Mouse (Mus musculus) MEL (cell line): ENCODE data around the gene Ccdc40. TPM values are rescaled to one million over a fixed set of nuclear protein-coding genes. Genes with fewer than 3 reads are reported as not detected.

Experiments used
- DNase-seq: peaks from one replicate; pipeline ENCODE4 v3.0.0; 2011; ENCODE audit warnings: low read depth, low spot score
- H3K27ac ChIP-seq: 2 replicates; pipeline ENCODE4 v1.5.1; 2012; ENCODE audit warnings: low read depth, mild to moderate bottlenecking, control low read depth, low read length, moderate library complexity; ENCODE audit not compliant: control insufficient read depth
- H3K27me3 ChIP-seq, 2 experiments: fragments of 150-350 bp in 1 of 2; sonication (generic) in 1 of 2; 2 replicates each; pipeline ENCODE4 v1.6.1; 2012; ENCODE audit warnings: low read length in 2 of 2, mild to moderate bottlenecking in 2 of 2, improper control_type of control experiment in 1 of 2, moderate library complexity in 1 of 2; ENCODE audit not compliant: insufficient read depth in 2 of 2, control insufficient read depth in 1 of 2
- H3K36me3 ChIP-seq, 2 experiments: 2 replicates each; pipeline ENCODE4 v1.6.1; 2012 to 2014; ENCODE audit warnings: low read length in 2 of 2, improper control_type of control experiment in 1 of 2, inconsistent platforms in 1 of 2, mild to moderate bottlenecking in 1 of 2; ENCODE audit not compliant: insufficient read depth in 2 of 2, control insufficient read depth in 1 of 2
- H3K4me1 ChIP-seq, 2 experiments: fragments of 150-350 bp in 1 of 2; sonication (generic) in 1 of 2; 2 replicates each; pipeline ENCODE4 v1.6.1; 2012; ENCODE audit warnings: low read length in 2 of 2, improper control_type of control experiment in 1 of 2, mild to moderate bottlenecking in 1 of 2; ENCODE audit not compliant: insufficient read depth in 2 of 2, control insufficient read depth in 1 of 2
- H3K4me3 ChIP-seq, 2 experiments: fragments of 150-350 bp in 1 of 2; sonication (generic) in 1 of 2; 2 replicates each; pipeline ENCODE4 v1.5.1; 2012; ENCODE audit warnings: low read depth in 2 of 2, low read length in 2 of 2, mild to moderate bottlenecking in 2 of 2, moderate library complexity in 2 of 2, control low read depth in 1 of 2, improper control_type of control experiment in 1 of 2; ENCODE audit not compliant: control insufficient read depth in 1 of 2, insufficient read depth in 1 of 2
- H3K79me2 ChIP-seq: 2 replicates; pipeline ENCODE4 v1.6.1; 2012; ENCODE audit warnings: mild to moderate bottlenecking, low read length, moderate library complexity; ENCODE audit not compliant: control insufficient read depth, poor library complexity, insufficient read depth
- H3K9ac ChIP-seq: 2 replicates; pipeline ENCODE4 v1.6.1; 2012; ENCODE audit warnings: low read depth, mild to moderate bottlenecking, control low read depth, low read length, moderate library complexity; ENCODE audit not compliant: control insufficient read depth, poor library complexity, severe bottlenecking
- H3K9me3 ChIP-seq: fragments of 150-350 bp; sonication (generic); replicated peaks from 2 replicates; pipeline ENCODE4 v1.6.1; 2012; ENCODE audit warnings: mild to moderate bottlenecking, low read length, improper control_type of control experiment, moderate library complexity; ENCODE audit not compliant: insufficient read depth
- CHD2 ChIP-seq: IDR thresholded peaks from 2 replicates; pipeline ENCODE4 v1.6.1; 2011; ENCODE audit warnings: low read length, improper control_type of control experiment
- ELF1 ChIP-seq: IDR thresholded peaks from 2 replicates; pipeline ENCODE4 v1.6.1; 2014; ENCODE audit warnings: low read depth, mild to moderate bottlenecking, inconsistent platforms, low read length, improper control_type of control experiment, moderate library complexity
- HCFC1 ChIP-seq: IDR thresholded peaks from 2 replicates; pipeline ENCODE4 v1.6.1; 2012; ENCODE audit warnings: low read depth, mild to moderate bottlenecking, inconsistent platforms, low read length, improper control_type of control experiment, moderate library complexity
- JUND ChIP-seq: IDR thresholded peaks from 2 replicates; pipeline ENCODE4 v1.6.1; 2011; ENCODE audit warnings: low read depth, mild to moderate bottlenecking, improper control_type of control experiment, low read length
- MAFK ChIP-seq: IDR thresholded peaks from 2 replicates; pipeline ENCODE4 v1.6.1; 2011; ENCODE audit warnings: low read depth, mild to moderate bottlenecking, low read length, improper control_type of control experiment, borderline replicate concordance
- MEF2A ChIP-seq: IDR thresholded peaks from 2 replicates; pipeline ENCODE4 v1.6.1; 2014; ENCODE audit warnings: low read depth, mild to moderate bottlenecking, inconsistent platforms, low read length, improper control_type of control experiment; ENCODE audit not compliant: poor library complexity, insufficient replicate concordance, severe bottlenecking; ENCODE audit errors: extremely low read depth
- MXI1 ChIP-seq: IDR thresholded peaks from 2 replicates; pipeline ENCODE4 v1.6.1; 2011; ENCODE audit warnings: mild to moderate bottlenecking, low read depth, low read length, improper control_type of control experiment
- MYB ChIP-seq: IDR thresholded peaks from 2 replicates; pipeline ENCODE4 v1.6.1; 2011; ENCODE audit warnings: mild to moderate bottlenecking, low read depth, low read length, improper control_type of control experiment
- MYC ChIP-seq: IDR thresholded peaks from 2 replicates; pipeline ENCODE4 v1.6.1; 2011; ENCODE audit warnings: low read depth, mild to moderate bottlenecking, low read length, improper control_type of control experiment, moderate library complexity
- NELFE ChIP-seq: IDR thresholded peaks from 2 replicates; pipeline ENCODE4 v1.6.1; 2011; ENCODE audit warnings: low read depth, low read length, improper control_type of control experiment
- POLR2AphosphoS5 ChIP-seq: IDR thresholded peaks from 2 replicates; pipeline ENCODE4 v1.6.1; 2012; ENCODE audit warnings: low read depth, borderline replicate concordance, mild to moderate bottlenecking, inconsistent platforms, low read length, moderate library complexity, mixed read lengths
- RAD21 ChIP-seq: IDR thresholded peaks from 2 replicates; pipeline ENCODE4 v1.6.1; 2011; ENCODE audit warnings: mild to moderate bottlenecking, low read depth, low read length, improper control_type of control experiment
- SIN3A ChIP-seq: IDR thresholded peaks from 2 replicates; pipeline ENCODE4 v1.6.1; 2012; ENCODE audit warnings: low read length, improper control_type of control experiment, inconsistent platforms
- SMC3 ChIP-seq: IDR thresholded peaks from 2 replicates; pipeline ENCODE4 v1.6.1; 2011; ENCODE audit warnings: low read depth, low read length, improper control_type of control experiment
- TBP ChIP-seq: IDR thresholded peaks from 2 replicates; pipeline ENCODE4 v1.8.0; 2011; ENCODE audit warnings: low read depth, low read length, improper control_type of control experiment
- TCF12 ChIP-seq: IDR thresholded peaks from 2 replicates; pipeline ENCODE4 v1.6.1; 2014; ENCODE audit warnings: low read depth, mild to moderate bottlenecking, inconsistent platforms, low read length, improper control_type of control experiment, moderate library complexity
- ZC3H11A ChIP-seq: IDR thresholded peaks from 2 replicates; pipeline ENCODE4 v1.6.1; 2012; ENCODE audit warnings: low read depth, mild to moderate bottlenecking, inconsistent platforms, low read length, improper control_type of control experiment
- polyA plus RNA-seq, 2 experiments: library from polyadenylated mRNA; stranded (reverse) in 1 of 2; unstranded in 1 of 2; fragments of >175 nt in 1 of 2; fragments of >200 nt in 1 of 2; gene quantifications; 2 replicates each; pipeline versions ENCODE4 v1.2.1 to v1.2.4; 2012; ENCODE audit warnings: low replicate concordance in 2 of 2, low read depth in 1 of 2; ENCODE audit not compliant: insufficient read length in 2 of 2, insufficient read depth in 1 of 2, missing spikeins in 1 of 2
- total RNA-seq: library from RNA; depleted of rRNA; stranded (reverse); fragments of 300-350 nt; gene quantifications from 2 replicates; pipeline ENCODE4 v1.2.3, GENCODE M21; 2012

The Ccdc40 gene
- total and polyA plus RNA-seq, 3 experiments = 0.46 to 1.9 TPM; not detected in 1

DNA sequence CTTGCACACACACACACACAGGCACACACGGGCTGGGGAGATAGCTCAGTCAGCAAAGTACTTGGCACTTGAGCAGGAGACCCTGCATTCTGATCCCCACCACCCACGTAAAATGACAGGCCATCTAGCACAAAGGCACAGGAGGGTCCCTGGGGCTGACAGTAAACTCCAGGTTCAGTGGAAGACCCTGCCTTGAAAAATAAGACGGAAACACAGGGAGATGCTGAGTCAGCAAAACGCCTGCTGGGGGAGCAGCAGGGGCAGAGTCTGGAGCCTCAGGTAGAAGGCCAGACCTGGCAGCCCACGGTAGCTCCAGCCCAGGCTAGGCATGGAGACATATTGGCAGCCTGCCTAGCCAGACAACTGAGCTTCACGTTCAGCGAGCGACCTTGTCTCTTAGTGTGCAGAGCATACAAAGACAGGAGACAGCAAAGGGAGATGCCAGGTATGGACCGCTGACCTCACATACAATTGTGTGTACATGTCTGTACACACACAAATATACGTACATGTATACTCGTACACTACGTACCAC lies 46.4 kb upstream of the Ccdc40 start:
- Histone ChIP-seq H3K27ac (no peak overlapping the region), H3K9ac (no peak overlapping the region), H3K4me3 (no peak overlapping the region), H3K9me3 (no peaks in the 10 kb centered on the region), H3K4me1 (peaks cover 0 to 11% of the 10 kb centered on the region in 2 experiments; a peak in 3 of 4 replicates), H3K27me3 (no peaks in the 10 kb centered on the region), H3K79me2 (no peaks in the 10 kb centered on the region), H3K36me3 (peaks cover 0 to 3% of the 10 kb centered on the region in 2 experiments; a peak in 2 of 4 replicates)
- peak; percentile 96 for TF ChIP-seq MAFK
- no peak for TF ChIP-seq HCFC1
- DNase-seq = no peak

DNA sequence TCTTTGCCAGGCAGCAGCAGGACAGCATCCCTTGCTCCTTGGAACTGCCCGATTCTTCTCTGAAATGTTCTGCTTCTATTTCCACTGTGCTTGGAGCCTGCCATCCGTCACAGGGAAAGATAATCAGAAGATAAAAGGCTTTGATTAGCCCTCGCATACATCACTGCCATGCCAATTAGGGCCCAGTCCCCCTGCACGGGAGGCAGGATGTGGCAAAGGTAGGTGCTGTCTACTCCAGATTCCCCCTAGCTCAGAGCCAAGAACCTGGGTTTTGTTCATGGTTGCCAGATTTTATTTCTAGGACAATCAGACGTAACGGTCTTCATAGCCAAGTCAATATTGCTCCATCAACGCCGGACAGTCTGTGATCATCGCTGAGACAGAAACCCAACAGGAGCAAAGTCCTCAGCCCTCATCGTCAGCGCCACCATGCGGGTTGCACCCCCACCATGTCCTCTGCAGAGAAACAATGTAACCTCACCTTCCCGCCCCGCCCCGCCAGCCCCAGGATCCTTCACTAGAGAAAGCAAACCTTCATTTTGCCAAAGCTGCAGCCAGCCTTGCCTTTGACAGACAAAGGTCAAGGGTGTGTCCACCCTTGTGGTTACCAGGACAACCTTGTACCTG lies 44.6 kb upstream of the Ccdc40 start:
- DNase-seq = no peak
- Histone ChIP-seq H3K36me3 (peaks cover 0 to 3% of the 10 kb centered on the region in 2 experiments; a peak in 2 of 4 replicates), H3K79me2 (no peaks in the 10 kb centered on the region)

DNA sequence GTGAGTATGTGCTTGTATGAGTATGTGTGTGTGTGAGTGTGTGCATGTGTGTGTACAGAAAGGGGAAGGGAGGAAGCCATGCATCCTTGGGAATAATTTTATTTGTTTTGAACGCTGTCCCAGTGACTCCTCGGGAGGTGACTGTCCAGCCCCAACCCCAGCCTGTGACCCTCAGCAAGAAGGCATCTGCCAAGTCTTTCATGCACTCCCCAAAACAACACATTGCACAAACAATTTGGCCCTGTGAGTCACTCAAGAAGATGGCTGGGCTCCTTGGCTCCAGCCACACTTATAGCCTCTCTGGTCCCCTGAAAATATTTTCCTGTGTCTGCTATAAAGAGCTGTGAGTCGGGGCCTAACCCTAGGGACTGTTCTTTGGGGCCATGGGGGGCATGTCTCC lies 42.0 kb upstream of the Ccdc40 start:
- TF ChIP-seq NELFE (no peak), CHD2 (no peak), JUND (no peak), MYB (no peak), SIN3A (no peak), MYC (no peak), TCF12 (no peak), MXI1 (no peak), ZC3H11A (no peak), ELF1 (no peak), MAFK (no peak), RAD21 (no peak), SMC3 (no peak), TBP (no peak), POLR2AphosphoS5 (no peak)
- no peak for DNase-seq
- Histone ChIP-seq H3K27ac (no peak overlapping the region), H3K9me3 (no peaks in the 10 kb centered on the region), H3K4me1 (peaks cover 0 to 3% of the 10 kb centered on the region in 2 experiments; a peak in 2 of 4 replicates), H3K9ac (no peak overlapping the region), H3K36me3 (no peaks in the 10 kb centered on the region), H3K27me3 (no peaks in the 10 kb centered on the region), H3K79me2 (no peaks in the 10 kb centered on the region), H3K4me3 (no peak overlapping the region)

More for the DNA sequence above, 44.6 kb upstream of the Ccdc40 start:
- TF ChIP-seq SIN3A (no peak), MEF2A (no peak), ZC3H11A (no peak)
- TF ChIP-seq, all 39 proteins: peak for 0
- Histone ChIP-seq H3K4me1 (peaks cover 0 to 11% of the 10 kb centered on the region in 2 experiments; a peak in 3 of 4 replicates), H3K27ac (no peak overlapping the region), H3K9ac (no peak overlapping the region), H3K27me3 (no peaks in the 10 kb centered on the region), H3K4me3 (no peak overlapping the region), H3K9me3 (no peaks in the 10 kb centered on the region)
